Mouse (Mus musculus): Measurements from ENCODE around the gene Col4a3bp.

GRCm38 (mm10) chr13:96547250-96547649 lies 4.8 kb downstream of the Col4a3bp start:
- TF ChIP-seq POLR2A (IDR thresholded peaks at IDR 0.05; ENCODE audit: insufficient read depth, low read length): no peak
- TF ChIP-seq CTCF (IDR thresholded peaks at IDR 0.05; ENCODE audit: low read depth, low read length): no peak
- no peak for TF ChIP-seq EP300 (IDR thresholded peaks at IDR 0.05; ENCODE audit: insufficient read depth, low read depth, low read length)
